Mouse (Mus musculus) limb, embryonic 13.5 days (tissue): ENCODE measurements around the gene Hhipl1. TPM values are rescaled to one million over a fixed set of nuclear protein-coding genes. Genes with fewer than 3 reads are reported as not detected.

Experiments used
- ATAC-seq: fragments of 200-750 bp; cut with Nextera tagmentation; 2 replicates; pipeline ENCODE4 v1.8.0; 2017; ENCODE audit warnings: low read depth, moderate number of reproducible peaks, moderate TSS enrichment; ENCODE audit not compliant: low FRiP score
- H3K27ac ChIP-seq: fragments of 300-500 bp; sonication (generic); 2 replicates; pipeline ENCODE4 v1.5.1; 2015; ENCODE audit warnings: inconsistent platforms, mild to moderate bottlenecking, moderate library complexity
- H3K27me3 ChIP-seq: fragments of 300-500 bp; sonication (generic); 2 replicates; pipeline ENCODE4 v1.6.1; 2015; ENCODE audit warnings: mild to moderate bottlenecking, inconsistent platforms
- H3K36me3 ChIP-seq: fragments of 300-500 bp; sonication (generic); 2 replicates; pipeline ENCODE4 v1.6.1; 2015; ENCODE audit warnings: inconsistent platforms, mild to moderate bottlenecking, moderate library complexity
- H3K4me1 ChIP-seq: fragments of 300-500 bp; sonication (generic); 2 replicates; pipeline ENCODE4 v1.6.1; 2015; ENCODE audit warnings: inconsistent platforms
- H3K4me2 ChIP-seq: fragments of 300-500 bp; sonication (generic); replicated peaks from 2 replicates; pipeline ENCODE4 v1.6.1; 2015; ENCODE audit warnings: inconsistent platforms, mild to moderate bottlenecking, moderate library complexity
- H3K4me3 ChIP-seq: fragments of 300-500 bp; sonication (generic); 2 replicates; pipeline ENCODE4 v1.5.1; 2015; ENCODE audit warnings: moderate library complexity, mild to moderate bottlenecking, inconsistent platforms
- H3K9ac ChIP-seq: fragments of 300-500 bp; sonication (generic); 2 replicates; pipeline ENCODE4 v1.6.1; 2015; ENCODE audit warnings: mild to moderate bottlenecking, inconsistent platforms
- H3K9me3 ChIP-seq: fragments of 300-500 bp; sonication (generic); 2 replicates; pipeline ENCODE4 v1.6.1; 2016; ENCODE audit warnings: inconsistent platforms
- WGBS: fragments of 180-500 bp; shearing (Covaris S2); methylation state at CpG from one replicate; pipeline ENCODE4 v1.1.7; 2015; 5-methylcytosine and 5-hydroxymethylcytosine counted together
- polyA plus RNA-seq: library from polyadenylated mRNA; unstranded; fragments of >200 nt; fragmentation: Nextera tagmentation; extraction: Ambion mirVana; gene quantifications from 2 replicates; pipeline ENCODE4 v1.2.1, GENCODE M21; 2015

Gene Hhipl1
- polyA plus RNA-seq, 1 experiment from 2014 or later: 1.1 TPM

- Histone ChIP-seq H3K4me1 (peaks cover 55% of the 10 kb centered on the region), H3K4me2 (peak overlapping the region; percentile 99), H3K27me3 (no peaks in the 10 kb centered on the region), H3K9me3 (no peaks in the 10 kb centered on the region), H3K36me3 (0 out of 2 replicates have a peak, but pooled peaks cover 5% of the 10 kb centered on the region), H3K4me3 (0 out of 2 replicates have a peak overlapping the region, but pooled peaks have one; percentile 82), H3K9ac (no peak overlapping the region), H3K27ac (no peak overlapping the region)
- no peak for ATAC-seq
- WGBS: 88% methylated on average over 16 of the region's 16 CpGs
Measured at GRCm38 (mm10) chr12:108271351-108272142, 34.5 kb upstream of the Hhipl1 start.

- Histone ChIP-seq H3K4me2 (peak overlapping the region; percentile 99), H3K9me3 (no peaks in the 10 kb centered on the region), H3K36me3 (0 out of 2 replicates have a peak, but pooled peaks cover 5% of the 10 kb centered on the region), H3K27ac (no peak overlapping the region), H3K9ac (0 out of 2 replicates have a peak overlapping the region, but pooled peaks have one; percentile 86), H3K4me3 (peak overlapping the region; percentile 82), H3K4me1 (peaks cover 55% of the 10 kb centered on the region), H3K27me3 (no peaks in the 10 kb centered on the region)
- WGBS: 59% methylated on average over 7 of the region's 7 CpGs
- ATAC-seq: no peak
Measured at GRCm38 (mm10) chr12:108272143-108272635, 33.9 kb upstream of the Hhipl1 start.

GRCm38 (mm10) chr12:108273466-108274312 is 32.4 kb upstream of the Hhipl1 start:
- Histone ChIP-seq H3K4me2 (peak overlapping the region; percentile 99), H3K27ac (no peak overlapping the region), H3K36me3 (0 out of 2 replicates have a peak, but pooled peaks cover 5% of the 10 kb centered on the region), H3K4me1 (peaks cover 69% of the 10 kb centered on the region), H3K27me3 (no peaks in the 10 kb centered on the region), H3K9ac (peak overlapping the region; percentile 86), H3K9me3 (no peaks in the 10 kb centered on the region), H3K4me3 (peak overlapping the region; percentile 82)
- 5% methylated on average over 21 of the region's 21 CpGs for WGBS
- no peak for ATAC-seq

- peaks cover 75% of the 10 kb centered on the region for H3K4me1 ChIP-seq
- peak overlapping the region; percentile 99 for H3K4me2 ChIP-seq
- H3K9me3 ChIP-seq: no peaks in the 10 kb centered on the region
- 0 out of 2 replicates have a peak, but pooled peaks cover 5% of the 10 kb centered on the region for H3K36me3 ChIP-seq
- no peak for ATAC-seq
- peak overlapping the region; percentile 82 for H3K4me3 ChIP-seq
- peak overlapping the region; percentile 22; the same call in 1 of the 2 replicates for H3K27ac ChIP-seq
- 0% methylated on average over 25 of the region's 35 CpGs for WGBS
- peak overlapping the region; percentile 86 for H3K9ac ChIP-seq
- no peaks in the 10 kb centered on the region for H3K27me3 ChIP-seq
Measured at GRCm38 (mm10) chr12:108274313-108274595, 31.8 kb upstream of the Hhipl1 start.

- under 1% methylated on average over 75 of the region's 120 CpGs for WGBS
- Histone ChIP-seq H3K27ac (peak within 1 kb of the TSS; percentile 85), H3K4me2 (peak within 1 kb of the TSS; percentile 99), H3K4me1 (peaks cover 75% of the 10 kb centered on the region), H3K36me3 (0 out of 2 replicates have a peak, but pooled peaks cover under 1% of the 10 kb centered on the region), H3K4me3 (peak within 1 kb of the TSS; percentile 82), H3K27me3 (no peaks in the 10 kb centered on the region), H3K9ac (peak within 1 kb of the TSS; percentile 86), H3K9me3 (no peaks in the 10 kb centered on the region)
- ATAC-seq: no peak
Measured at GRCm38 (mm10) chr12:108274661-108275507, 31.2 kb upstream of the Hhipl1 start, which contains the start of gene Ccdc85c. Ccdc85c (minus strand) TSS chr12:108275425.

- peak overlapping the region; percentile 99 for H3K4me2 ChIP-seq
- WGBS: 1% methylated on average over 23 of the region's 37 CpGs
- H3K9ac ChIP-seq: peak overlapping the region; percentile 75
- H3K36me3 ChIP-seq: no peaks in the 10 kb centered on the region
- H3K27me3 ChIP-seq: no peaks in the 10 kb centered on the region
- peaks cover 72% of the 10 kb centered on the region for H3K4me1 ChIP-seq
- peak; percentile 93 for ATAC-seq
- H3K4me3 ChIP-seq: peak overlapping the region; percentile 82
- H3K9me3 ChIP-seq: no peaks in the 10 kb centered on the region
- peak overlapping the region; percentile 85 for H3K27ac ChIP-seq
Measured at GRCm38 (mm10) chr12:108275508-108275890, 30.6 kb upstream of the Hhipl1 start.

- Histone ChIP-seq H3K4me2 (peak overlapping the region; percentile 99), H3K4me3 (peak overlapping the region; percentile 82), H3K9ac (peak overlapping the region; percentile 75), H3K27me3 (no peaks in the 10 kb centered on the region), H3K27ac (peak overlapping the region; percentile 85), H3K9me3 (no peaks in the 10 kb centered on the region), H3K36me3 (no peaks in the 10 kb centered on the region), H3K4me1 (peaks cover 66% of the 10 kb centered on the region)
- 0% methylated on average over 45 of the region's 47 CpGs for WGBS
- peak; percentile 29 for ATAC-seq
Measured at GRCm38 (mm10) chr12:108275920-108276822, 29.9 kb upstream of the Hhipl1 start.

- Histone ChIP-seq H3K4me3 (peak overlapping the region; percentile 82), H3K9me3 (no peaks in the 10 kb centered on the region), H3K4me1 (peaks cover 54% of the 10 kb centered on the region), H3K27ac (peak overlapping the region; percentile 2; the same call in 1 of the 2 replicates), H3K36me3 (no peaks in the 10 kb centered on the region), H3K27me3 (no peaks in the 10 kb centered on the region), H3K4me2 (peak overlapping the region; percentile 99), H3K9ac (0 out of 2 replicates have a peak overlapping the region, but pooled peaks have one; percentile 45)
- WGBS: 1% methylated on average over 12 of the region's 12 CpGs
- ATAC-seq: no peak
Measured at GRCm38 (mm10) chr12:108277341-108277841, 28.7 kb upstream of the Hhipl1 start.

GRCm38 (mm10) chr12:108278221-108278918 is 27.7 kb upstream of the Hhipl1 start:
- Histone ChIP-seq H3K4me2 (peak overlapping the region; percentile 99), H3K9me3 (no peaks in the 10 kb centered on the region), H3K9ac (0 out of 2 replicates have a peak overlapping the region, but pooled peaks have one; percentile 45), H3K27ac (0 out of 2 replicates have a peak overlapping the region, but pooled peaks have one; percentile 2), H3K36me3 (no peaks in the 10 kb centered on the region), H3K4me3 (no peak overlapping the region; the same call in 1 of the 2 replicates), H3K27me3 (no peaks in the 10 kb centered on the region), H3K4me1 (peaks cover 44% of the 10 kb centered on the region)
- WGBS: 41% methylated on average over 15 of the region's 15 CpGs
- ATAC-seq: no peak
